Mouse (Mus musculus): Measurements from ENCODE around the gene Ccdc42. TPM values are rescaled to one million over a fixed set of nuclear protein-coding genes. Genes with fewer than 3 reads are reported as not detected.

The Ccdc42 gene
- polyA plus RNA-seq (2014; fragmentation: Illumina TruSeq; extraction: RNeasy Lipid Tissue Mini Kit (QIAGEN cat#74804); ENCODE audit: low read depth, low replicate concordance), result not detected

GRCm38 (mm10) chr11:68586721-68587120 lies at the start of gene Ccdc42:
TSS of gene Ccdc42 (plus strand) at chr11:68587021.

GRCm38 (mm10) chr11:68555918-68556584 lies 30.8 kb upstream of the Ccdc42 start, which contains the start of gene Mfsd6l:
TSS of gene Mfsd6l (plus strand) at chr11:68556186.

Other genes with a start within 250 kb of the Ccdc42 start
- 3.4 TPM for gene Ntn1, start 186.2 kb upstream of the Ccdc42 start, polyA plus RNA-seq (2014; fragmentation: Illumina TruSeq; extraction: RNeasy Lipid Tissue Mini Kit (QIAGEN cat#74804); ENCODE audit: low read depth, low replicate concordance)
- 0.16 TPM for gene Pik3r5, start 154.9 kb upstream of the Ccdc42 start, polyA plus RNA-seq (2014; fragmentation: Illumina TruSeq; extraction: RNeasy Lipid Tissue Mini Kit (QIAGEN cat#74804); ENCODE audit: low read depth, low replicate concordance)
- 0.53 TPM for gene Pik3r6, start 84.0 kb upstream of the Ccdc42 start, polyA plus RNA-seq (2014; fragmentation: Illumina TruSeq; extraction: RNeasy Lipid Tissue Mini Kit (QIAGEN cat#74804); ENCODE audit: low read depth, low replicate concordance)
- not detected for gene Mfsd6l, start 30.8 kb upstream of the Ccdc42 start, polyA plus RNA-seq (2014; fragmentation: Illumina TruSeq; extraction: RNeasy Lipid Tissue Mini Kit (QIAGEN cat#74804); ENCODE audit: low read depth, low replicate concordance)
- gene Myh10, start 104.5 kb downstream of the Ccdc42 start, polyA plus RNA-seq (2014; fragmentation: Illumina TruSeq; extraction: RNeasy Lipid Tissue Mini Kit (QIAGEN cat#74804); ENCODE audit: low read depth, low replicate concordance), result 36.3 TPM